Mouse (Mus musculus): Measurements from ENCODE around the gene Ctc1. TPM values are rescaled to one million over a fixed set of nuclear protein-coding genes. Genes with fewer than 3 reads are reported as not detected.

The Ctc1 gene
- total and polyA plus RNA-seq, 3 experiments: 10.7 to 21.5 (median 15.7) TPM

DNA sequence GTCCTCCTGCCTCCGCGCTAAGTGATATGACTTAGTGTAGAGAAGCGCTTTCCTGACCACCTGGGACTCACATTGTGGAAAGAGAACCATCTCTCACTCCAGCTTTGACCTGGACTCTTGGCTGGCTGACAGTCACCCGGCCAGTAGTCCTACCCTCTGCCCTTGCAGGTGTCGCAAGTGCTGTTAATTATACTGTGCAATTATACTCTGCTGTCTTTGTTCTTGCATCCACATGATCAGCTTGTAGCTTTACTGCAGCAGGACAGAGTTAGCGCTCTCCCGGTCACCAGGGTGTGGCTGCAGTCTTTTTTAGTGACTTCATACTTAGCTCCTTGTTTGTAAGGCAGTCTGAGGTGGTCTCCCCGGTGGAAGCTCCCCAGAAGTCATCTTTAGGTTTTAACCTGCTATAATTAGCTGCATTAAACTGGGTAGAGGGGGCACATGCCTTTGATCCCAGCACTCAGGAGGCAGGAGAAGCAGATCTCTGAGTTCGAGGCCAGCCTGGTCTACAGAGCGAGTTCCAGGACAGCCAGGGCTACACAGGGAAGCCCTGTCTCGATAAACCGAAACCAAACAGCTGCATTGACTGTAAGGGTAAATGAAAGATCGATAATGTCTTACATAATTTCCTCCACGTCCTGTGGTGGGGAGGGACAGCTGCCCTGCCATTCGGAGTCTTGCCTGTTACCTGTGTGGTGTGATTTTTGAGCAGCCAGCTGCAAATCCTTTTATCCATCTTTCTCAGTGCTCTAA, 64.6 kb downstream of the Ctc1 start:
- intact Hi-C loops (cut with DNase I): no loop called here
- Histone ChIP-seq H3K9ac (ENCODE audit: low read depth, low read length) (no peak overlapping the region), H3K27me3 (ENCODE audit: control insufficient read depth, insufficient read depth, low read length) (no peaks in the 10 kb centered on the region), H3K4me3 (no peak overlapping the region), H3K79me2 (replicated peaks; ENCODE audit: control insufficient read depth, insufficient read depth, low read length) (no peaks in the 10 kb centered on the region), H3K27ac (no peak overlapping the region), H3K4me1 (ENCODE audit: control insufficient read depth, insufficient read depth, low read length) (no peaks in the 10 kb centered on the region; the same call in 1 of the 2 replicates), H3K36me3 (ENCODE audit: control insufficient read depth, insufficient read depth, low read length) (no peaks in the 10 kb centered on the region)
- WGBS: 77% methylated on average over 15 of the region's 15 CpGs
- DNase-seq: no peak
- TF ChIP-seq POLR2A (IDR thresholded peaks at IDR 0.05; ENCODE audit: insufficient read depth, low read depth, low read length): no peak
- TF ChIP-seq CTCF (IDR thresholded peaks at IDR 0.05): no peak
- TF ChIP-seq EP300 (IDR thresholded peaks at IDR 0.05; ENCODE audit: insufficient read depth, low read depth, low read length): no peak

- H3K27me3 ChIP-seq (ENCODE audit: control insufficient read depth, insufficient read depth, low read length): no peaks in the 10 kb centered on the region
- H3K4me1 ChIP-seq (ENCODE audit: control insufficient read depth, insufficient read depth, low read length): no peaks in the 10 kb centered on the region; the same call in 1 of the 2 replicates
- H3K27ac ChIP-seq: no peak overlapping the region
- intact Hi-C loops (cut with DNase I): no loop called here
- WGBS: 86% methylated on average over 8 of the region's 8 CpGs
- TF ChIP-seq EP300 (IDR thresholded peaks at IDR 0.05; ENCODE audit: insufficient read depth, low read depth, low read length) (no peak), CTCF (IDR thresholded peaks at IDR 0.05) (no peak), POLR2A (IDR thresholded peaks at IDR 0.05; ENCODE audit: insufficient read depth, low read depth, low read length) (no peak)
- H3K36me3 ChIP-seq (ENCODE audit: control insufficient read depth, insufficient read depth, low read length): no peaks in the 10 kb centered on the region
- no peak overlapping the region for H3K4me3 ChIP-seq
- H3K79me2 ChIP-seq (replicated peaks; ENCODE audit: control insufficient read depth, insufficient read depth, low read length): no peaks in the 10 kb centered on the region
- H3K9ac ChIP-seq (ENCODE audit: low read depth, low read length): no peak overlapping the region
- DNase-seq: no peak
Observed at GRCm38 (mm10) chr11:69080855-69081222, 65.1 kb downstream of the Ctc1 start.

DNA sequence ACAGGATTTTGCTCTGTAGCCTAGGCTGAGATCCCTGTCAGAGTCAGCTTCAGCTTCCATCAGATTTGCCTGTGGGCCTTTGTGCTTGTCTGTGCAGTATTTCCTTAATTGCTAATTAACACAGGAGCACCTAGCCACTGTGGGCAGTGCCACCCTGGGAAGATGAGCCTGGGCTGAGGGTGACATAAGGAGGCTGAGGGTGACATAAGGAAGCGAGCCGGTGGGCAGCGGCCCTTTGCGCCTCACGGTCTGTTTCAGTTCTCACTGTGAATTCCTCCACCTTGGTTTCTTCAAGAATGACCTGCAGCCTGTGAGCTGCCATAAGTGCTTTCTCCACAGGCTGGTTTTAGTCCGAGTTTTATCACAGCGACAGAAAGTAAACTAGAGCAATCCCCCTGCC, 65.9 kb downstream of the Ctc1 start:
- intact Hi-C loops (cut with DNase I): no loop called here
- no peaks in the 10 kb centered on the region; the same call in 1 of the 2 replicates for H3K4me1 ChIP-seq (ENCODE audit: control insufficient read depth, insufficient read depth, low read length)
- TF ChIP-seq CTCF (IDR thresholded peaks at IDR 0.05): no peak
- TF ChIP-seq POLR2A (IDR thresholded peaks at IDR 0.05; ENCODE audit: insufficient read depth, low read depth, low read length): no peak
- no peak for TF ChIP-seq EP300 (IDR thresholded peaks at IDR 0.05; ENCODE audit: insufficient read depth, low read depth, low read length)

DNA sequence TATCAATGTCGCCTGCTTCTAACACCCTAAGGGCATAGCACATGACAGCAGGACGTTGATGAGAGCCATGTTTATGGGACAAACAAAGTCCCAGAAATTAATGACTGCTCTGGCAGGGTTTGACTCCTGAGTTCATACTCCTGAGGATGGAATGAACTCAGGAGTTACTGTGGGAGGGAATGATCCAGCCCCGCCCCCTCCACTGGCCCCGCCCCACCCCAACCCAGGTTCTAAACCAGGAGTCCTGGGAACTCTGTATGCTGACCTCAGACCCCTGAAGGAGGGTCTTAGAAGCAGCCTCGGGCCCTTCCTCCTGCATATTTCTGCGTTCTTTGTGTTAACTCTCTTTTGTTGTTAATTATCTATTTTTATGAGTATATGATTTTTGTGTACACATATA, 69.9 kb downstream of the Ctc1 start:
- Histone ChIP-seq H3K4me1 (ENCODE audit: control insufficient read depth, insufficient read depth, low read length) (peaks cover 8% of the 10 kb centered on the region), H3K79me2 (replicated peaks; ENCODE audit: control insufficient read depth, insufficient read depth, low read length) (peaks cover 7% of the 10 kb centered on the region), H3K27ac (no peak overlapping the region), H3K27me3 (ENCODE audit: control insufficient read depth, insufficient read depth, low read length) (no peaks in the 10 kb centered on the region), H3K4me3 (no peak overlapping the region), H3K9ac (ENCODE audit: low read depth, low read length) (no peak overlapping the region), H3K36me3 (ENCODE audit: control insufficient read depth, insufficient read depth, low read length) (peaks cover 5% of the 10 kb centered on the region)
- intact Hi-C loops (cut with DNase I): no loop called here
- no peak for DNase-seq
- 80% methylated on average over 6 of the region's 6 CpGs for WGBS
- TF ChIP-seq POLR2A (IDR thresholded peaks at IDR 0.05; ENCODE audit: insufficient read depth, low read depth, low read length) (no peak), CTCF (IDR thresholded peaks at IDR 0.05) (no peak), EP300 (IDR thresholded peaks at IDR 0.05; ENCODE audit: insufficient read depth, low read depth, low read length) (no peak)

More for the DNA sequence above, 65.9 kb downstream of the Ctc1 start:
- Histone ChIP-seq H3K9ac (ENCODE audit: low read depth, low read length) (no peak overlapping the region), H3K27me3 (ENCODE audit: control insufficient read depth, insufficient read depth, low read length) (no peaks in the 10 kb centered on the region), H3K4me3 (no peak overlapping the region), H3K27ac (no peak overlapping the region), H3K79me2 (replicated peaks; ENCODE audit: control insufficient read depth, insufficient read depth, low read length) (no peaks in the 10 kb centered on the region), H3K36me3 (ENCODE audit: control insufficient read depth, insufficient read depth, low read length) (no peaks in the 10 kb centered on the region)
- WGBS: 85% methylated on average over 7 of the region's 7 CpGs
- DNase-seq: no peak

Small RNA genes lying within 50 kb of the gene (microRNA-seq; reads per million reads assigned to microRNA genes)
- gene Mir3062: 0 reads per million in 2 experiments

Other genes starting within 250 kb of the Ctc1 start
- gene Ndel1, start 144.1 kb upstream of the Ctc1 start, total RNA-seq (2021): 10 to 100 TPM; 60.4 to 63.7 TPM
- gene Ndel1, start 144.1 kb upstream of the Ctc1 start, polyA plus RNA-seq (2012; rRNA removed): 45.5 and 64.1 TPM in 2 replicates
- under 1 TPM; 0.07 to 0.13 TPM for gene Rnf222, start 127.4 kb upstream of the Ctc1 start, total RNA-seq (2021)
- 0.12 TPM in 2 replicates for gene Rnf222, start 127.4 kb upstream of the Ctc1 start, polyA plus RNA-seq (2012; rRNA removed)
- gene Rpl26, start 114.3 kb upstream of the Ctc1 start, total RNA-seq (2021): 100 to 1,000 TPM; 648 to 707 TPM
- 494 and 639 TPM in 2 replicates for gene Rpl26, start 114.3 kb upstream of the Ctc1 start, polyA plus RNA-seq (2012; rRNA removed)
- gene Odf4, start 88.8 kb upstream of the Ctc1 start, total RNA-seq (2021): not detected
- gene Odf4, start 88.8 kb upstream of the Ctc1 start, polyA plus RNA-seq (2012; rRNA removed): 0.25 and 0.41 TPM in 2 replicates
- 10 to 100 TPM; 27.8 to 28.5 TPM for gene Arhgef15, start 58.4 kb upstream of the Ctc1 start, total RNA-seq (2021)
- 52.9 and 77.3 TPM in 2 replicates for gene Arhgef15, start 58.4 kb upstream of the Ctc1 start, polyA plus RNA-seq (2012; rRNA removed)
- gene Slc25a35, start 47.8 kb upstream of the Ctc1 start, total RNA-seq (2021): 1 to 10 TPM; 4.2 to 5.3 TPM
- 21.6 and 24.2 TPM in 2 replicates for gene Slc25a35, start 47.8 kb upstream of the Ctc1 start, polyA plus RNA-seq (2012; rRNA removed)
- 100 to 1,000 TPM in 1 of 2 experiments, 10 to 100 TPM in 1; 80.7 to 100 TPM for gene Rangrf, start 40.7 kb upstream of the Ctc1 start, total RNA-seq (2021)
- gene Rangrf, start 40.7 kb upstream of the Ctc1 start, polyA plus RNA-seq (2012; rRNA removed): 145 and 169 TPM in 2 replicates
- 1 to 10 TPM; 5.9 to 6.4 TPM for gene Pfas, start 7.5 kb upstream of the Ctc1 start, total RNA-seq (2021)
- 8.5 and 11.5 TPM in 2 replicates for gene Pfas, start 7.5 kb upstream of the Ctc1 start, polyA plus RNA-seq (2012; rRNA removed)
- gene Aurkb, start 29.7 kb downstream of the Ctc1 start, total RNA-seq (2021): under 1 TPM; 0.21 to 0.59 TPM
- 0.61 and 1.1 TPM in 2 replicates for gene Aurkb, start 29.7 kb downstream of the Ctc1 start, polyA plus RNA-seq (2012; rRNA removed)
- gene Borcs6, start 43.8 kb downstream of the Ctc1 start, total RNA-seq (2021): 10 to 100 TPM; 15.3 to 17.8 TPM
- gene Borcs6, start 43.8 kb downstream of the Ctc1 start, polyA plus RNA-seq (2012; rRNA removed): 13.0 and 14.2 TPM in 2 replicates
- gene Tmem107, start 54.9 kb downstream of the Ctc1 start, total RNA-seq (2021): 1 to 10 TPM; 5.6 to 6.6 TPM
- gene Tmem107, start 54.9 kb downstream of the Ctc1 start, polyA plus RNA-seq (2012; rRNA removed): 15.9 and 26.1 TPM in 2 replicates
- 10 to 100 TPM; 63.4 to 70.8 TPM for gene Vamp2, start 72.6 kb downstream of the Ctc1 start, total RNA-seq (2021)
- gene Vamp2, start 72.6 kb downstream of the Ctc1 start, polyA plus RNA-seq (2012; rRNA removed): 83.0 and 90.0 TPM in 2 replicates
- 10 to 100 TPM; 44.4 to 79.8 TPM for gene Per1, start 79.3 kb downstream of the Ctc1 start, total RNA-seq (2021)
- 18.0 and 36.4 TPM in 2 replicates for gene Per1, start 79.3 kb downstream of the Ctc1 start, polyA plus RNA-seq (2012; rRNA removed)
- under 1 TPM in 1 of 2 experiments, not detected in 1; 0.11 TPM for gene Hes7, start 104.5 kb downstream of the Ctc1 start, total RNA-seq (2021)
- 0.10 TPM in 1 of 2 replicates, not detected in the other for gene Hes7, start 104.5 kb downstream of the Ctc1 start, polyA plus RNA-seq (2012; rRNA removed)
- under 1 TPM; 0.21 to 0.23 TPM for gene 9130213A22Rik, start 106.7 kb downstream of the Ctc1 start, total RNA-seq (2021)
- gene 9130213A22Rik, start 106.7 kb downstream of the Ctc1 start, polyA plus RNA-seq (2012; rRNA removed): 0.82 and 1.00 TPM in 2 replicates
- under 1 TPM; 0.05 to 0.07 TPM for gene Aloxe3, start 110.0 kb downstream of the Ctc1 start, total RNA-seq (2021)
- gene Aloxe3, start 110.0 kb downstream of the Ctc1 start, polyA plus RNA-seq (2012; rRNA removed): 0.16 TPM in 1 of 2 replicates, not detected in the other
- gene Alox12b, start 141.1 kb downstream of the Ctc1 start, total RNA-seq (2021): not detected
- 0.04 TPM in 1 of 2 replicates, not detected in the other for gene Alox12b, start 141.1 kb downstream of the Ctc1 start, polyA plus RNA-seq (2012; rRNA removed)
- gene Alox8, start 181.9 kb downstream of the Ctc1 start, total RNA-seq (2021): 1 to 10 TPM in 1 of 2 experiments, under 1 TPM in 1; 0.84 to 1.6 TPM
- 0.68 TPM in 1 of 2 replicates, not detected in the other for gene Alox8, start 181.9 kb downstream of the Ctc1 start, polyA plus RNA-seq (2012; rRNA removed)
- gene Gucy2e, start 221.1 kb downstream of the Ctc1 start, total RNA-seq (2021): 1 to 10 TPM; 1.6 to 1.8 TPM
- gene Gucy2e, start 221.1 kb downstream of the Ctc1 start, polyA plus RNA-seq (2012; rRNA removed): 0.06 TPM in 2 replicates